Mouse (Mus musculus) MEL (cell line): Measurements from ENCODE around the gene Sarm1.

ENCODE experiments used
- CTCF ChIP-seq, 3 experiments: IDR thresholded peaks in 2 of 3; conservative IDR thresholded peaks in 1 of 3; 2 replicates each; pipeline ENCODE4 v1.5.1; 2011 to 2012; ENCODE audit warnings: low read length in 3 of 3, low read depth in 2 of 3, mild to moderate bottlenecking in 2 of 3, improper control_type of control experiment in 1 of 3, inconsistent platforms in 1 of 3, mixed read lengths in 1 of 3, moderate library complexity in 1 of 3; ENCODE audit not compliant: control insufficient read depth in 1 of 3, insufficient read depth in 1 of 3, poor library complexity in 1 of 3, severe bottlenecking in 1 of 3
- KAT2A ChIP-seq: conservative IDR thresholded peaks from 2 replicates; pipeline ENCODE4 v1.6.1; 2012; ENCODE audit warnings: low read depth, low read length, improper control_type of control experiment, inconsistent platforms
- POLR2A ChIP-seq, 2 experiments: IDR thresholded peaks; 2 replicates each; pipeline ENCODE4 v1.6.1; 2011 to 2012; ENCODE audit warnings: low read length in 2 of 2, mild to moderate bottlenecking in 2 of 2, control low read depth in 1 of 2, improper control_type of control experiment in 1 of 2, low read depth in 1 of 2, moderate library complexity in 1 of 2; ENCODE audit not compliant: control insufficient read depth in 1 of 2, insufficient read depth in 1 of 2, poor library complexity in 1 of 2

GRCm38 (mm10) chr11:78534516-78534915 lies 37.0 kb upstream of the Sarm1 start:
- TF ChIP-seq KAT2A (no peak), POLR2A (IDR thresholded peaks at IDR 0.05; ENCODE audit: control insufficient read depth in 1 of 2, insufficient read depth in 1 of 2, low read depth in 1 of 2, low read length in 2 of 2, poor library complexity in 1 of 2) (no peak), CTCF (IDR thresholded peaks at IDR 0.05 in 2 of 3, conservative IDR thresholded peaks at IDR 0.05 in 1 of 3; ENCODE audit: control insufficient read depth in 1 of 3, insufficient read depth in 1 of 3, low read depth in 2 of 3, low read length in 3 of 3, poor library complexity in 1 of 3, severe bottlenecking in 1 of 3) (peak; percentile 19 to 43 (median 29); a peak in 5 of 6 replicates)
